Mouse (Mus musculus): Measurements from ENCODE around the gene Katnal1. TPM values are rescaled to one million over a fixed set of nuclear protein-coding genes. Genes with fewer than 3 reads are reported as not detected.

Gene Katnal1
- total and polyA plus RNA-seq, 3 experiments: 3.2 to 10.1 (median 6.5) TPM

DNA sequence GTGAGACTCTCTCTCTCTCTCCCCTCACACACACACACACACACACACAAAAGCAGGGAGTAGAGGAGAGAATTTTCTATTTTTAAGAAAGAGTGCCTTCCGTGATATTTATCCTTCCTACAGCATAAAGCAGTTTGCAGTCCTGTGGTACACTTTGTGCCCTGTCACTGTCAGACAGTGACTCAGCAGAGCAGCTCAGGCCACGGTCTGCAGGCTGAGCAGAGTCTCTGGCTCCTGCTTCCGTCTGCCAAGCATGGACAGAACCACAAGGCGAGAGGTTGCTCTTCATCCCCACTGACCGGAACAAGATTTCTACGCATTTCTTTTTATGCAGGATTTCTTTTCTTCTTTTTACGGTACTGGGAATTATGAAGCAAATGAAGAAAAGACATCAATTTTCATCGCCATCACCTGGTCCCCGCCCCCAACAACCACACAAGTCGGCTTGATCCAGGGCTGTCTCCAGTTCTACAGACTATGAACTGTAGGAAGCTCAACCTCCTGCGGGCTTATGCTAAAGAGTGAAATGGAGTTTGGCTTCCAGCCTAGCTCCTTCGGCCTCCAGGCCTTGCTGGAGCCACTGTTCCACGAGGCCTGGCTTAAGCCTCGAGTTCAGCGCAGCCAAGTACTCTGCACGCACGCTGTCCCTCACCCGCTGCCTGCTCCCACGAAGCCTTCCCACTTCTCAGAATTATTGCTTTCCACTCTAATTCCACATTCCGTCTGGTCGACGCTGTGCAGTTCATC lies 25.4 kb upstream of the Katnal1 start:
- DNase-seq: peak; percentile 52

- peak; percentile 80 for DNase-seq
Measured at GRCm38 (mm10) chr5:148953098-148953497, 24.0 kb upstream of the Katnal1 start.

- no peak for DNase-seq
Measured at GRCm38 (mm10) chr5:148952419-148952818, 23.3 kb upstream of the Katnal1 start.

DNA sequence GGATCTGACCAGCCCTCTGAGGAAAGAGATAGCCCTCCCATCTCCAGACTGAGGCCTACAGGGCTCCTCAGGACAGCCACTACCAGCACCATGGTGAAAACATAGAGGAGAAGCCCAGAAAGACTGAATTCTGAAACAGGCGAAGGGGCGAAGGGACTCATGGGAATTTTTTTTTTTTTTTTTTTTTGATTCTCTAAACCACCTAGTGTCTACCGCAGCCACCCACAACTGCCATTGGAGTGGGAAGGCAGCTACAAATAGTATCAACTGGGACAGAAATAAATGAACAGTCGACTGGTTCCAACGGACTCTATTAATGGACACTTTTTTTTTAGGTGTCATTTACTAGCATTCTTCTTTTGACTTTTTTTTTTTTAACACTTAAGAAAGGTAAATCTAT lies 22.2 kb upstream of the Katnal1 start:
- DNase-seq: no peak

DNA sequence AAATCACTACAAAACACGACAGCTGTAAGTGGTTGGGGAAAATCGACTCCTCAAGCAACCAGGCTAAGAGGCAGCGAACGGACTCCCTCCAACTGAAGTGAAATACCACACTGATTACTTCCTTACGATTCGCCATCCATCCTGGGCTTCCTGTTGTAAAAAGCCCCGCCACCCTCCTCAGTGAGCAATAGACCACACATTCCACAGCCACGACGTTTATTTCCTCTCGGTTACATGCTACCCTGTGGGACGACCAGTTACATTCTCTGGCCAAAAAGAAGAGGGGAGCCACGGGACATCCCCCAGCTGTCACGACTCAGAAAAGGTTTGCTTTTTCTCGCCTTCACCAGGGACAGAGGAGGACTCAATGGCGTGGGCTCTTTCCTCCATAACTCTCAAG lies 20.9 kb upstream of the Katnal1 start:
- DNase-seq: no peak

GRCm38 (mm10) chr5:148948577-148948976 lies 19.5 kb upstream of the Katnal1 start:
- no peak for DNase-seq

- DNase-seq: no peak
Measured at GRCm38 (mm10) chr5:148947412-148947811, 18.3 kb upstream of the Katnal1 start.

GRCm38 (mm10) chr5:148946787-148947186 lies 17.7 kb upstream of the Katnal1 start:
- DNase-seq: no peak

- no peak for DNase-seq
Measured at GRCm38 (mm10) chr5:148945735-148946134, 16.6 kb upstream of the Katnal1 start.

DNA sequence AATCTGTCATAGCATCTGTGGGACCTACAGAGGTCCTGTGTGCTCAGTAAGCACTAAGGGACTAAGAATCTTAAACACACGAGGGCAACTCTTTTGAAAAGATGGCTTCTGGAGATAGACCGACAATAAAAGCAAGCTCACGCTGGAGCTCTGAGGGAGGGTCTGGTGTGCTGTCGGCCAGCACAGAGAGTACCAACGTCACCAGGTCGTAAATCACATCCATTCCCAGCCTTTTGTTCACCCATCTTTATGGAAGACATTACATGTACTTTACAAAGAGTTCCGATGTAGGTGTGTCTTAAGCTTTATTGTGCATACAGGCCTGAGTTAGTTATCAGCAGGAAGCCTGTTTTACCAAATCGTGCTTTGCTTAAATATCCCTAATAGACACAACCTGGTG lies 14.9 kb upstream of the Katnal1 start:
- DNase-seq: no peak

GRCm38 (mm10) chr5:148943444-148943843 lies 14.3 kb upstream of the Katnal1 start:
- no peak for DNase-seq

GRCm38 (mm10) chr5:148942957-148943356 lies 13.8 kb upstream of the Katnal1 start:
- no peak for DNase-seq

GRCm38 (mm10) chr5:148942305-148942704 lies 13.2 kb upstream of the Katnal1 start:
- no peak for DNase-seq

DNA sequence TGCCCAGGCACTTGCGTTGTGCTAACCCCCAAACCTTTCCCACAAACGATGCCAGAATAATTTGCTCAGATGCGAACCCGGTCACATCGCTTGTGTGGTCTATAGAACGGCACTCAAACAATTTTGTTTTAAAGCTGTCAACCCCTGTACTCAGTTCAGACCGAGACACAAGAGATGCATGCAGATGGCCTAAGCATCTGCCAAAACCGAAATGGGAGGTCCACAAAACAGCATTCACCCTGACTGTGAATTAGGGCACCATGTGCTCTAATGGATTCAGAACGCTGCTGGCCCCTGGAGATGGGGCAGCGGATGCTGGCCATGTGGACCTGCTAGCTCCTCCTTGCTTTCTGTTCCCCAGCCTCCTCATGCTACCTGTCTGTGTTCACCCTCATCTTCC lies 12.7 kb upstream of the Katnal1 start:
- DNase-seq: no peak

DNA sequence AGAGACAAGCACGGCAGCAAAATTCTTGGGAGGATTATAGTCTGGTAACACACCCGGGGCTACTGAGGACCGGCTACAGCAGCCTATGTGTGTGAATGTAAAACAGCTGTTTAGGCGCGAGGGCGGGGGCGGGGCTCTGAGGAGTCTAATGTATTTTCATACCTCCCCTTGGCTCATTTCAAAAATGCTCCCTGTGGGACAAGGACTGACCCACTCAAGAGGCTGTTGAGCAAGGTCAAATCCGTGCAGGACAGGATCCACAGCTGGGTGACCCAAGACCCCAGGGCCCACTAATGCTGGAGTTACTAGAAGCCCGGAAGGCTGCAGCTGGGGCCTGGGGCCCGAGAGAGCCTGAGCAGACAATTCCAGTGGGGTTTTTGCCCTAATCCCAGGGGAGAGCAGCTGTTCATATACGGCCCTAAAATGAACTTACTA lies 10.8 kb upstream of the Katnal1 start:
- no peak for DNase-seq

- DNase-seq: no peak
Measured at GRCm38 (mm10) chr5:148936516-148936951, 7.4 kb upstream of the Katnal1 start.

- no peak for DNase-seq
Measured at GRCm38 (mm10) chr5:148935871-148936270, 6.8 kb upstream of the Katnal1 start.

DNA sequence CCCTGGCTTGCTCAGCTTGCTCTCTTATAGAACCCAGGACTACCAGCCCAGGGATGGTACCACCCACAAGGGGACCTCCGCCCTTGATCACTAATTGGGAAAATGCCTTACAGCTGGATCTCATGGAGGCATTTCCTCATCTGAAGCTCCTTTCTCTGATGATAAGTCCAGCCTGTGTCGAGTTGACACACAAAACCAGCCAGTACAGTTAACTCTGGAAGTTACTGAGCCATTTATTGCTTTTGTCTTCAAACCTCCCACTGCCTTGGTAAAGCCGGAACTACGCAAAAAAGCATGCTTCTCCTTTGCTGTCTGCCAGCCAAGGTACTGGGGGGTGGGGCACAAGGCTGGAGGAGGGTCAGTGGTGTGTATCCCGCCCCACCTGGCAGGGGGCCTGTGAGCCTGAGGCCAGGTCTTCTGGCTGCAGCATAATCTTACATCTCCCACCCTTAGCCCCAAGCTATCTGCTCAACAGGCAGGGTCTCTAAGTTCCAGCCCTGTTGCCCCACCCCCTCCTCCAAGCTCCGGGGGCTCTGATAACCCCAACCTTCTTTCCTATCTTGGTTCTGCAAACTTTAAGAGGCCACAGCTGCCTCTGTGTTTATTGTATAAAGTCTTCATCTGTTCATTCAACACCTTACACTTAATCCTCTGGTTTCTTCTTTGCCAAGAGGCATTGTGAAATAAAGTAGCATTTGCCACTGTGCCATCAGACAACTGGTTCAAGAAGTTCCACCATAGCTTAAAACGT lies 6.1 kb upstream of the Katnal1 start:
- DNase-seq: no peak

DNA sequence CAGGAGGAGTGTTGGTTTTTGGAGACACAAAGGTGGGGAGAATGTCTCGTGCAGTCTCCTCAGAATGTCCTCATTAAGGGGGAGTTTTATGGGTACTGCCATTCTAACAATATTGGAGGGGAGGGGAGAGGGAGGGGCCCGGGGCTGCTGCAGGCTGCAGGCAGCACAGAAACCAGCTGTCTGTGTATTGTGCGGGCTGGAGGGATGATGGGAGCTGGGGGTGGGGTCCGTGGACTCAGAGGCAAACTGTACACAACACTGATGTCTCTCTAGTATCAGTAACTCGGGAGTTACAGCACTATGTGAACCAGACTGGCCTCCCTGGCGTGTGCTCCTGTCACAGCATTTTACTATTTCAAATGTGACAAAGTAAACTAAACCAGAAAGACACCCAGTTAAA lies 5.3 kb upstream of the Katnal1 start:
- DNase-seq: no peak

GRCm38 (mm10) chr5:148933767-148934166 lies 4.6 kb upstream of the Katnal1 start:
- no peak for DNase-seq

- DNase-seq: no peak
Measured at GRCm38 (mm10) chr5:148931301-148931700, 2.2 kb upstream of the Katnal1 start.

- DNase-seq: peak; percentile 96
Measured at GRCm38 (mm10) chr5:148928382-148929115, 571 bp downstream of the Katnal1 start.

DNA sequence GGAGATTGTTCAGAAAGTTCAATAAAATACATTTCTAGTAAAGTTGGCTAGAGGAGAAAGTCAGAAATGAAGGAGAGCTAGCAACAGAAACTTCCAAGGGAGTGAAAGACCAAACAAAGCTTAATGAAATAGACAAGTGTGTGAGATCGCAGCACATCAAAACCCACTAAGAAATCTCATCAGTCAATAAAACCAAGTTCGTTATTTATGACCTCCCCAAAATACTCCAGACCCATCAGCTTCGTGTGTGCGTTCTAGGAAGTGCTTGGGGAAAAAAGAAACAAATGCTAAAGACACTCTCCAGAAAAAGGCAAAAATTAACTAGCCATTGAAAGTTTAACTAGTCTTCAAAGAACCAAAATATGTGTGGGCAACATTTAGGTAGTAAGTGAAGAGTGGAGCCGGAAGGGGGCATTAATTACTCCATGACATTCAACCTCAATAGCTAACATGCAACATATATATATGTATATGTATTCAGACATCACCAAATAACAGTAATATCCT lies 1.4 kb downstream of the Katnal1 start:
- DNase-seq: no peak

Measured in adrenal gland, adult 2 months (tissue).